Mouse (Mus musculus) right cerebral cortex, postnatal 4 days (tissue): Measurements from ENCODE around the gene Gm49510.
"Not testable (repeated sequence)": the region's sequence is repeated elsewhere in the genome, so short reads cannot be mapped to it uniquely, and the experiment has no call there.

ENCODE experiments used
- DNase-seq: peaks from one replicate; pipeline ENCODE4 v3.0.0-alpha.2; 2022

The Gm49510 gene

DNA sequence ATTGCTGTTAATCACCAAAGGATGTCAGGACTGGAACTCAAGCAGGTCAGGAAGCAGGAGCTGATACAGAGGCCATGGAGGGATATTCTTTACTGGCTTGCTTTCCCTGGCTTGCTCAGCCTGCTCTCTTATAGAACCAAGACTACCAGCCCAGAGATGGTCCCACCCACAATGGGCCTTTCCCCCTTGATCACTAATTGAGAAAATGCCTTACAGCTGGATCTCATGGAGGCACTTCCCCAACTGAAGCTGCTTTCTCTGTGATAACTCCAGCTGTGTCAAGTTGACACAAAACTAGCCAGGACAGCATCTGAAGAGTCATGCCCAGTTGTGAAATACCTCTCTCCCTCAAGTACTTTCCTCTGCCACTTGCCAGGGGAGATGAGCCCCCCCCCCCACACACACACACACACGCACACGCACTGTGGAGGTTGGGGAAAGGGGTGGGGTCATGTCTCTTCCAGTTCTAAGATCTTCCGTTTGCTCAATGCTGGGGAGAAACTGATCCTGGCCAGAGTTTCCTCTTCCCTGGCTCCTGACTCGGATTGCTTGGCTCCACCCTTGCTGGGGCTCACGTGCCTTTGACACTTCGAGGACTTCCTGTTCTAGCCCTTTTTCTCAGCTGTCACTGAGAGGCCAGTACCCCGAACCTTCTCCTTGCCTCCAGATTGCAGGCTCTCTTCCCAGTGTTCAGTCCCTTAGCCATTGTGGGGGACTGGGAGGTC lies 20.5 kb upstream of the Gm49510 start:
- not testable (repeated sequence) for DNase-seq

DNA sequence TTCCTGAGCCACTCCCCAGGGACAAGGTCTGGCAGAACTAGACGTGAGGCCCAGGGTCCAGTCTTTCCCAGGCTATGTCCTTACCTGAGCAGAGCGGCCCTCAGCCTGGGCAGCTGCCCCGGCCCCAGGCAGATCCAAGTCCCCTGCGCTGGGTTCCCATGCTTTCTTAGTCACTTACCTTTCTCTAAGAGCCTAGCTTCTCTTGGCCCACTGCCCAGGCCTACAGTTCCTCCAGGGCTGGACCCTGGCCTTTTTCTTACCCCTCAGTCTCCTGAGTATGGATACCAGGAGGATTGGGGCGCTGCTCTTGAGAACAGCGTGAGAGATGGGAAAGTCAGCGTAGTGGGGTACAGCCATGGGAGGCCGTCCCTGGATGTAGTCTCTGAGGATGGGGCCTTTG lies 19.0 kb upstream of the Gm49510 start:
- no peak for DNase-seq

DNA sequence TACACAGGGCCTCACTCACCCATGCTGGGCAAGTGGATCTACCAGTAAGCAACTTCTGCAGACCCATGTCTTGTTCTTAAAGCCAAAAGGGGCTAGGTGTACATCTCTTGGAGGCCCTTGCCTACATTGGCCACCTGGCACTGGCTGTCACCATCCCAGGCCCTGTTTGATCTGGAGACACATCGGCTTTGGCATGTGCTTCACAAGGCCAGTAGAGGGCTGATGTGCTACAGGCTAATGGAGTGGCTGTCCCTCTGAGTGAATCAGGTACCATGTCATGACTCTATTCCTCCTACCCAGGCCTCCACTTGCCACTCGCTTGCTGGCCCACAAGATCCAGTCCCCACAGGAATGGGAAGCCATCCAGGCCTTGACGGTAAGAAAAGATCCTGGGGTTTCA lies 17.6 kb upstream of the Gm49510 start:
- no peak for DNase-seq

DNA sequence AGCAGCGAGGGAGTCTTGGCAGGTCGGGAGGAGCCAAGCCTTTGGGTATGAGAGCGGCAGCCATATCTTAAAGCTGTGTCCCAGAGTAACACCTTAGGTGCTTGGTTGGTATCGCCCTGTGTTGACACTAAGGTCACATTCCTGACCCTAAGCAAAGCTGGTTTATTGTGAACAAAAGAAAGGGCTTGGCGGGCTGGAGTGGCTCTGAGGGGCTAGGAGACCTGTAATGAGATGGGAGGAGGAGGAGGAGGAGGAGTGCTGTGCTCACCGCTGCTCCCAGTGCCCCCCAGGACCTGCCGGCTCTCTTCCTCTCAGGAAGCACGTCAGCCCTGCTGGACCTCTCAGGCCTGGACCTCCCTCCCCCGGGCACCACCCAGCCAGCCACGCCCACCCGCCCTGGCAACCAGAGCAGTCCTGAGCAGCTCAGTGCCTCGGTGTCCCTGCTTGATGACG lies 10.0 kb upstream of the Gm49510 start:
- DNase-seq = no peak

DNA sequence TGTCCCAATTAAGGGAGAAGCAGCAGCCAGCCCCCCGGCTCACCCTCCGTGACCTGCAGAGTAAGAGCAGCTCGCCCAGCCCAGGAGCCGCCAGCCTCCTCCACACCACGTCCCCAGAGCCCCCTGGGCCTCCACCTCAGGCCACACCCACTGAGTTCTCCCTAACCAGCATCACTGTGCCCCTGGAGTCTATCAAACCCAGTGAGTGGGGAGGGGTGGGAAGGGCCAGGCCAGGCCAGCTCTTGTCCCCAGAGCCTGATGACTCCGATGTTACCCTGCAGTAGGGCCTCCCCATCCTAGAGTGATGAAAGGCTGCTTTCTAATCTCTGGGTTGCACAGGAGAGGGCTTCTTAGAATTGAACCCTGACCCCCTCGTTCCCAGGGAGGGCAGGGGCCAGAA lies 7.0 kb upstream of the Gm49510 start:
- DNase-seq = no peak

DNA sequence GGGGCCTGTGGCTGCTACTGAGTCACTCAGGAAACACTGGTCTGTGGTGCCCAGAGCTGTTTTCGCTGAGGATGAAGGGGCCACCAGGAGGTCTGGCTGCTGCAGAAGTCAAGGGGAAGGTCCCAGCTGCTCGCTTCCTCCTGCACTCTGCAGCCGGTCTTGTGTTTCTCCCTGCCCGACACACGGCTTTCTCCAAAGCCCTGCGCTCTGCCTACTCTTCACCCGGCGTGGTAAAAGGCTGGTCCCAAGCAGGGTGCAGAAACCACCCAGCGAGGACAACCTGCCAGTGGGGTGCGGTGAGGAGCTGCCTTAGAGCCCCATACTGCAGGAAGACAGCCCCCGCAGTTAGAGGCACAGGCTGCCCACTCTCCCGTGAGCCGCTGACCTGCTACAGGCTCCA lies 4.7 kb upstream of the Gm49510 start:
- no peak for DNase-seq

DNA sequence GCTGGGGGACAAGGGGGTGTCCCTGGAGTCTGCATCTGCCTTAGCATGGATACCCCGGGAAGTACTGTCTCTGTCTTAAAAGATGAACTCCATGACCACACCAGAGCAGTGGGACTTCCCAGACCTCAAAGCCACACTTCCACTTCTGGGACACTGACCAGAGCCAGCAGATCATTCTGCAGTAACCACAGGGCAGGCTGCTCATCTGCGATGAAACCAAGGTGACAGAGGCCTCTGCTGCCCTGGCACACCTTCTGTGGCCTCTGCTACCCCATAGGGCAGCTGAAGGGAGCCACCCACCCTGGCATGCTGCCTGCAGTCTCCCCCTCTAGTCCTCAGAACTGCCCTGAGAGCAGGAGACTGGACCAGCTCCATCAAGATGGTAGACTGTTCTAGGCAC lies 3.7 kb upstream of the Gm49510 start:
- no peak for DNase-seq

DNA sequence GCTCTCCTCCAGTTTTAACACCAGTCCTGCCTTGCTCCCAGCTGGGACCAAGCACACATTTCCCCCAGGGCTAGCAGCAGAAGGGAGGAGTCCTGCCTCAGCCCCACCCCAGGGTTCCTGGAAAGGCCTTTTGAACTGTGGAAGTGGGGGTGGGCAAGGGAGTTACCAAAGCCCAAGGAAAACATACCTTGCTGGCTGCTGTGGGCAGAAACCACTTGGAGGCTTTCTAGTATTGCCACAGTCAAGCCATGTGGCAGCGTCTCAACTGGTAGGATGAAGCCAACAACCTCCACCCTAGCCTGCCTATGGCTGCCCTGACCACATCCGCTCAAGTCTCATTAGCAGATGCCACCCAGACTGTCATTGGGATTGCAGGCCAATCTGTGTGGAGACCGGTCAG lies 3.3 kb upstream of the Gm49510 start:
- no peak for DNase-seq

DNA sequence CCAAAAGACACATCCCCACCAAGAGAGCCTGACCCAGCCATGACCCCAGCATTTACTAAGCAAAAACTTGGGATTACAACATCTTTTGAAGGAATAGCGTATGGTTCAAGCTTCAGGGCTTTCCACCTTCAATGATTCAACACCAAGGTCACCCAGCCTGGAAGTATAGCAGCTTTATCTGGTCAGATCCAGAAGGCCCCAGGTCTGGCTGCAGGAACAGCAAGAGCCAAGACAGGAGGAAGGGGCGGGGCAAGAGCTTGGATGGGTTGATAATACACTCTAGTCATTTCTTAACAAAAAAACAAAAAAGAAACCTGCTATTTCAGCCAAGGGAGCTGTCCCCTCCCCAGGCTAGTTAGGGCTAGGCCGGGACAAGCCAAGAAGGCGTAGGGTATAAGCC lies 2.0 kb upstream of the Gm49510 start:
- no peak for DNase-seq

DNA sequence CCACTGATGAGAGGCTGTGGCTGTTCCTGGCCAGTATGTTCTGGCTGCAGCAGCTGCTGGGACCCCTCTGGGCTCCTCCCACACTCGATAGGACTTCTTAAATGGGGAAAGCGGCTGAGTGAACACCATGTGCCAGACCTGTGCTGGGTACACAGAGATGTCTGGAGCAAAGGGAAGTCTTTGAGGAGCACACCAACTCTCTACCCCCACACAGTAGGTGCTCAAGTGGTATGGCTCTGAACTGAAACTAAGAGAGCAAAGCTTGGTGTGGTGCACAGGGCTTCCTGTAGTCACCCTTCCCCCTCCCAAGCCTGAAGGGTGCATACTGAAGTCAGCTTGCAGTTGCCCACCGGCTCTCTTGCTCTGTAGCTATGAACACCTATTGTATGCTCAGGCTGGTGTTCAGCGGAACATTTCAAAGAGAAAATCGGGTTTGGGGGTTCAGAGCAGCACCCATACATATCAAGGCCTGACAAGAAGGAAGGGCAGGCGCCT lies 913 bp upstream of the Gm49510 start:
- DNase-seq = no peak

DNA sequence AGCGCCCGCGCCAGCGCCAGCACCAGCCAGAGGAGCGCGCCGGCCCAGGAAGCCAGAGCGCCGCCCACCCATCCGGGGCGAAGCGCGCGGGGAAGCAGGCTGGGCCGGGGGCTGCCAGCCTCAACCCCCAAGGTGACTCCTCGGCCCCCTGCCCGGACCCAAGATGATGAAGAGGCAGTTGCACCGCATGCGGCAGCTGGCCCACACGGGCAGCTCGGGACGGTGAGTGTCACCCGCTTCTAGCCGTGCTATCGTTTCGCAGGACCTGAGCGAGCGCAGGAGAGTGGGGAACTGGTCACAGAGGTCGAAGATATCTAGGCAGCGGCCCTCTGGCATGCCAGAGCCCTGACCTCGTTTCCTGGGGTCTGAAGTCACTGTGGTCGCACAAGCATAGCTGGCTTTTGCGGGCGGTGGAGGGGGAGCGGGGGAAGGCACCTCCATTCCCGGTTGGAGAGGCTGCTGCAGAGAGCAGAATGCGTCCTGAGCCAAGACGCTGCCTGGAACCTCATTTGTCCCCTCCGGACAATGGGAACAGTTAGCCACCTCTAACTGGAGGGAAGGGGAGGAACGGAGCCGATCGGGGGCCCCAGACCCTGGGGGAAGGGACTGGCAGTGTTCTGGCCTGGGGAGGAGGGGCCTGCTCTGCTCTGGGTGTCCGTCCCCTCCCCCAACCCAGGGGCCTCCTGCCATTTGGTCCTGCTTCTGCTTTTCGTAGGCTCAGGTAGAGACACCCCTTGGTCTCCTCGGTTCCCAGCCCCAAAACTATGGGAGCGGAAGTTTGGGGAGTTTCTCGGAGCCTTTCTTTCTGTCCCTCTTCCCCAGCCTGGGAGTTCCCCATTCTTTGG lies 495 bp downstream of the Gm49510 start, which contains the start of gene Sh3bp1:
Sh3bp1 (plus strand) TSS at position 29 of the 845 bp plus-strand sequence.
- peak; percentile 61 for DNase-seq

DNA sequence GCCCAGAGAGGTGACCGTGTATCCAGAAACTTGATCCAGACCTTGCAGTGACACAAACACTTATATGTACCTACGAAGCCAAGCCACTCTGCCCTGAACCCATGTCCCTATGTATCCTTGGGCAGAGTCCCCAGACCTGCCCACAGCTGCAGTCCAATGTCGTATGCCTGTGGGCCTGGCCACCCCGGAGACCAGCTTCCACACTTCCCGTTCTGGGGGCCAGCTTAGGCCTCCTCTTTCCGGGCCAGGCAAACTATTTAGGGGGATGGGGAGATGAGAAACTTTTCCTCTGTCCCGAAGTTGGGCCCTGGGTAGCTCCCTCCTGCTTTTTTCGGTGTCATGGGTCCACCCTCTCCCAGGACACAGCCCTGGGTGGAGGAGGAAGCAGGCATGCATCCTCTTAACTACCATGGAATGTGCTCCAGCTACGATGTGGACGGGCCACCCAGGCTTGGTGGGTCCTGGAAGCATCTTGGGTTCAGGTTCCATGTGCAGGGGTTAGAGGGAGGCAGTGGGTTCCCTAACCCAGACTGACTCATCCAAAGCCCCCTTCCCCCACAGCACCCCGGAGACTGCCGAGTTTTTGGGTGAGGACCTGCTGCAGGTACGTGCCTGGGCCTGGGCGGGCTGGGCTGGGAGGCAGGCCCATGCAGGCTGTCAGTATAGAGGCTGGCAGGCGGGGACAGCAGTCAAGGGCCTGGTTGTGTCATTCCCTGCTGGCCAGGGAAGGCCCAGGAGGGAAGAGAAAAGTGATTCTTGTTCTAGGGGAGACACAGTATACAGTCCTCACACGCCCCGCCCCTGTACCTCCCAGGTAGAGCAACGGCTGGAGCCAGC lies 1.3 kb downstream of the Gm49510 start:
- DNase-seq = no peak

DNA sequence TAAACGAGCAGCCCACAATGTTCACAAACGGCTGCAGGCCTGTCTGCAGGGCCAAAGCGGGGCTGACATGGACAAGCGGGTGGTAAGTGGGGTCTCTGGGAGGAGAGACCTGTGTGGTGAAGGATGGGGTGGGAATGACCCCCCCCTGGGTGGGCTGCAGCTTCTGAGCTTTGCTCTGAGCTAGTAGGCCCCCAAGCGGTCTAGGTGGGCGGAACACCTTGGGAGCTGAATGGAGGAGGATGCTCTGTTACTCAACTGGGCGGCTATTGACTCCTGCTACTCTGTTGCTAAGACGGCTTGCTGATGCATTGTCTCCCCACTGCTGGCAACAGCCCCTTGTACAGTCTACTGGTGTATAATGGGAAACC lies 1.9 kb downstream of the Gm49510 start:
- no peak for DNase-seq

DNA sequence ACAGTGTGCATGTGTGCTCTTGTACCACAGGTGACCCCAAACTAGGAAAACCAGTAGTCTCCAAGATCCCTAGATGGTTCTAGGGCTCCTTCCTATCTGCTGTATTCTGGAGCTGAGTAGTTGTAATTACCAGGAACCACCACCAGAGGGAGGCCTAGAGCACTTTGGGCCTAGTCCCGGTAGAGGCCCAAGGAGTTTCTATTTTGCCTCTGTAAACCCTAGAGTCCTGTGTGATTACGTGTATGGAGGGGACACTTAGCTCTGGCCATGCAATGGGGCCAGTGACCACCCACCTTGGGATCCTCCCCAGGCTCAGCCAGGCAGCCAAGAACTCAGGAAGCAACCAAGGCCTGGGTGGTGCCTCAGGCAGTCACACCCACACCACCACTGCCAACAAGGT lies 3.8 kb downstream of the Gm49510 start:
- DNase-seq = peak; percentile 84

DNA sequence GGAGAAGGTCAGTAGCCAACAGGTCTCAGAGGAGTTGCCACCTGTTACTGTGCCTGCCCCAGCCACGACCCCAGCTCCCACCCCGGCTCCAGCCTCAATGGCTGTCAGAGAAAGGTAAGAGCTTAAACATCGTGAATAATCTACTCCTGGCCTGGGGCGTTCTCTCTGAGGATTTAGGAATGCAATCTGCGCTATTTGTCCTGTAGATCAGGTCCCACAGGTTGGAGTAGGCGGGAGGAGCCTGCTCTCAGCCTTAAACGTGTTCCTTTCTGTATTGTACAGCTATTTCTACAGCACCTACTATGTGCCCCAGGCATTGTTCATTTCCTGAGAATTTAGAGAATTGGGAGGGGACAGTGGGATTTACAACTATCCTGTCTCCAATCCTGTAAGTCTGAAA lies 8.9 kb downstream of the Gm49510 start:
- DNase-seq = no peak

DNA sequence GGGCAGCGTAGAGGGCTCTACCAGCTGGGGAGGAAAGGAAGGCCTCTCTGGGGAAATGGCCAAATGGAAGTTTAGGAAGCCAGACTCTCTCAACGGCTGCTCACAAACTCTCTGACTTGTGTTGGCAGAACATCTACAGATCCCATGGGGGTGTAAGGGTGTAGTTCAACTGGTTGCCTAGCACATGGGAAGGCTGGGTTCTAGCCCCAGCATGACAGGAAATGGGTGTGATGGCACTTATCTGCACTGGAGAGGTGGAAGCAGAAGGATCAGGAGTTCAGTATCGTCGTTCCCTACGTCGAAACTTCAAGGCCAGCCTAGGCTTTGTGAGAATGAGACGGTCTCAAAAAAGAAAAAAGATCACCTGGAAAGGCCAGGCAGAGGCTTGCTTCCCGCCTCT lies 9.5 kb downstream of the Gm49510 start:
- DNase-seq = no peak

DNA sequence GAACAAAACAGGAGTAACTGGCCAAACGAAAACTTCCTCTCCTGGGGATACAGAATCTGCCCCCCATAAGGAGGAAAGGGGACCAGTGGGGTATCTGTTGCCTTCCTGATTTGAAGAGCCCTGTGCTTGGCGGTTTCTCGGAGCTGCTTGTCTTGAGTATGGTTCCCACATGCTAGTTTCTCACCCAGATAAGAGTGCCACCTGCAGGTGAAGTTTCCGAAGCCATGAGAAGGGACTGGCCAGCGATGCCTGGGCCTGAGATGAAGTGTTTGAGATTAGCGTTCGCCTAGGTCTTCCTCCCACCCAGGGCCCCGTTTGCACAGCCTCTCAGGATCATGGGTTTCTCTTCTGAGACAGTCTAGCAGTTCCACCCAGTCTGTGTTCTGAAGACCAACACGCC lies 12.6 kb downstream of the Gm49510 start:
- no peak for DNase-seq

DNA sequence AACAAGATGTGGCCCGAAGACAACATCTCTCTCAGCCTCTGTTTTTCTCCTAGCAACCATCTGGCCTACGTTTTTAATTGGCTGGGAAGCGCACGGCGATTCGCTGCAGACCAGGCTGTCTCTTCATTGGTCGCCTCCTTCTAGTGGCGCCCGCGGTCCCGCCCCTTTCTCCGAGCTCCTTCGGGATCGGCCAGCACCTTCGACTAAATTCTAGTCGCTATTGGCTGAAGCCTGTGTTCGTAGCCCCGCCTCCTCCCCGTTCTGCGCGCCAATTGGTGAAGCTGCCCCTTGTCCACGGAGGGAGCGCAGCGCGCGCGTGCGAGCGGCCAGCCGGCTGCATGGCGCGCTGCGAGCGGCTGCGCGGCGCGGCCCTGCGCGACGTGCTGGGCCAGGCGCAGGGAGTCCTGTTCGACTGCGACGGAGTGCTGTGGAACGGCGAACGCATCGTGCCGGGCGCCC lies 14.2 kb downstream of the Gm49510 start, which contains the start of gene Pdxp:
Pdxp (plus strand) TSS at position 288 of the 459 bp plus-strand sequence.
- peak; percentile 96 for DNase-seq

DNA sequence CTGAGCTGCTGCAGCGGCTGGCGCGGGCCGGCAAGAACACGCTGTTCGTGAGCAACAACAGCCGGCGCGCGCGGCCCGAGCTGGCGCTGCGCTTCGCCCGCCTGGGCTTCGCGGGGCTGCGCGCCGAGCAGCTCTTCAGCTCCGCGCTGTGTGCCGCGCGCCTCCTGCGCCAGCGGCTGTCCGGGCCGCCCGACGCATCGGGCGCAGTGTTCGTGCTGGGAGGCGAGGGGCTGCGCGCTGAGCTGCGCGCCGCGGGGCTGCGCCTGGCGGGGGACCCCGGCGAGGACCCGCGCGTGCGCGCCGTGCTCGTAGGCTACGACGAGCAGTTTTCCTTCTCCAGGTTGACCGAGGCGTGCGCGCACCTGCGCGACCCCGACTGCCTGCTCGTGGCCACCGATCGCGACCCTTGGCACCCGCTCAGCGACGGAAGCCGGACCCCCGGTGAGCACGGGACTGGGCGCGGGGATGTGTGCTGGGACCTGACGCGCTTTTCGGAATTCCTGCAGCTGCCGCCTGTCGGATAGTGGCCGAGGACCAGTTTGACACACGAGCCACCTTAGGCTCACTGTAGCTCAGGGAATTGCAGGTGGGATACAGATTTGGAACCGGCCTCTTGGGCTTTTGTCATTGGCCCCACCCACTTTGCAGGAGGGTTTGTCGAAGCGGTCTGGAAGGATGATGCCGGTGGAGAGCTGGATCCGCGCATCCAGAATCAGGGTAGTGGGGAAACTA lies 14.8 kb downstream of the Gm49510 start:
- DNase-seq = peak; percentile 73

DNA sequence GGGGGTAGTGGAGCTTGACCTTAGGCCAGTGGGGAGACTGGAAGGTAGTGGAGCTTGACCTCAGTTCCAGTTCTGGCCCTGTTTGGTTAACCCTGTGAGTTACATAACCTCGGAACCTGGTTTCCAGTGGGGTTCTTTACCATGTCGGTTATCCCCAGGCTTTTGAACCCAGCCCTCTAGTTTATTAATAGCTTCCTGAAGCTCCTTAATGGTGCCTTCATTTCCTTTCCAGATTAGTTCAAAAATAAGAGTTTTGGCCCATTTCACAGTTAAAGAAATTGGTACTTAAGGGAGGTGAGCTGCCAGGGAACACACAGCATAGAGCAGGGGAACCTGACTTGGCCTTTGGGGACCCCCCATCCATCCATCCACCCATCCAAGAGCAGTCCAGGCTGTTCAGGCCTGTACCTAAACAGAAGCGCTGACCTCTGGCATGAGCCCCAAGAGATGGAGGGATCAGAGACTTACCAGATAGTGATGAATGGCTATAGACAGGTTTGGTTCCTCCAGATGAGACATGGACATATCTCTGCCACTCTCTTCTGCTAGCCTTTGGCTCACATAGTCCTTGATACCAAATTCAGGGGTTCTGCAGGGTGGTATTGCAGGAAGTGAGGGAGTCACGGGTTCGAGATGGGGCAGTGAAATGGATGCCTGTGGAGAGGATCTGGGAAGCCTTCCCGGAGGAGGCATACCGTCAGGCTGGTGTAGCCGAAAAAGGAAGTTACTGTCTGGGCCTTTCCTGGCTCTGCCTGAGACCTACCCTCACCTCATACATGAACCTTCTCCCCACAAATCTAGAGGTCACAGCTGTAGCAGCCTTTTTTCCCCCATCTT lies 15.6 kb downstream of the Gm49510 start:
- DNase-seq = no peak

DNA sequence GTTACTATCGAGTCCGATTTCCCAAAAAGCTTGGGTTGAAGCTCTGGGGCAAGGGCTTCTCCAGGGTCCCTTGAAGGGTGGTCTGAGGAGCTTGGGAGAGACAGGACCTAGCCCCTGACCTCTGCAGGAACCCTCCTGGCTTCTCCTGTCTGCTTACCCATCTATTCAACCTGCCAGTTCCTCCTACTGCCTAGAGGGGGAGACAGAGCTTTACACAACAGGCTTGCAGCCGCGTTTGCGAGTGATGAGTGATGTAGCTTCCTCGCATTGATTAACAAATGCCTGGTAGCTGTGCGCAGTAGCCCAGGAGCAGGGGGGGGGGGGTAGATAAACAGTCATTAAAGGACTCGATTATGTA lies 16.2 kb downstream of the Gm49510 start:
- DNase-seq = peak; percentile 59
